Mouse (Mus musculus): ENCODE results near the gene Gsto1. TPM values are rescaled to one million over a fixed set of nuclear protein-coding genes. Genes with fewer than 3 reads are reported as not detected.
A peak's percentile ranks its signal among the peaks of the same experiment; 100 is the strongest.
"Not testable (repeated sequence)": the region's sequence is repeated elsewhere in the genome, so short reads cannot be mapped to it uniquely, and the experiment has no call there.

The Gsto1 gene
- polyA plus RNA-seq, 1 experiment from 2014 or later: 161 TPM

DNA sequence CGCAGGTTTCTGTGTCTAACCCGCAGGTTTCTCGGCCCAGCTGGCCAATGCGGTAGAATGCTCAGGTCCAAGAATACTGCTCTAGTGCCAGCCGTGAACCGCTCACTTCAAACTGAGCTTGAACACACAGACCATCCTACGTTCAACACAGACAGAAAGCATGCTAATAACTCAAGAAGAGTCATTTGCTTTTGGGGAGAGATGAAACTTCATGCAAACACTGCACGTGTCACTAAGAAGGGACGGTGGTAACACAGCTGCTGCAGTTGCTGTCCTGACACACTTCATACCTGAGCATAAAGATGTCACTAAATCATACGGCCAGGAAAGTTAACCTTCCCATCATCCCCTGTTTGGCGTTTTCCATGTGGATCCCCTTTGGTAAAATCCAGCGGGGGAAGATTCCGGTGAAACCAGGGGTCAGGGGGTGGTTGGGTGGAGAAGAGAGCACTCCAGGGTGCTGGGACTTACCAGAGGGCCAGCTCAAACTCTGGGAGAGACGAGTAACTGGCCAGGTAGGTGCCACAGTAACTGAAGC is 24.8 kb upstream of the Gsto1 start:
- Histone ChIP-seq H3K4me1 (ENCODE audit: control insufficient read depth, insufficient read depth, low read length) (no peaks in the 10 kb centered on the region), H3K27me3 (ENCODE audit: control insufficient read depth, insufficient read depth, low read length) (no peaks in the 10 kb centered on the region), H3K4me2 (ENCODE audit: low read depth, low read length) (no peak overlapping the region), H3K9me3 (ENCODE audit: control insufficient read depth, low read length) (no peaks in the 10 kb centered on the region), H3K36me3 (ENCODE audit: control insufficient read depth, insufficient read depth, low read length) (no peaks in the 10 kb centered on the region), H3K9ac (replicated peaks; ENCODE audit: low read depth, low read length) (no peak overlapping the region), H3K4me3 (ENCODE audit: low read depth, low read length) (no peak overlapping the region), H3K27ac (ENCODE audit: low read depth, low read length) (no peak overlapping the region)
- WGBS: 90% methylated on average over 14 of the region's 14 CpGs
- no peak for ATAC-seq (ENCODE audit: low read depth)

DNA sequence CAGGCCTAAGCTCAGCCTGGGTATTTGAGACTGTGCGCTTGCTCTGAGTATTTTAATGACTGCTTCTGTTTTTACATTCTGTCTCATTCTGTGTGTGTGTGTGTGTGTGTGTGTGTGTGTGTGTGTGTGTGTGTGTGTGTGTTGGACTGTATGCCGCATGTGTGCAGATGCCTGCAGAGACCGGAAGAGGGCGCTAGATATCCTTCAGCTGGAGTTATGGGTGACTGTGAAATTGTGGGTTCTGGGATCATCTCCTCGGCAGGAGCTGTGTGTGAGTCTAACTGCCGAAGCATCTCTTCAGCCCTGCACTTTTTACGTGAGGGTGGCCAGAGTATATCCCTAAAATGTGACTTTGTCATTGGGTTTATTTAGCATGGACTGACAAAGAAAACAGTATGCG is 23.7 kb upstream of the Gsto1 start:
- Histone ChIP-seq H3K9ac (replicated peaks; ENCODE audit: low read depth, low read length) (no peak overlapping the region), H3K27ac (ENCODE audit: low read depth, low read length) (no peak overlapping the region), H3K36me3 (ENCODE audit: control insufficient read depth, insufficient read depth, low read length) (no peaks in the 10 kb centered on the region), H3K4me1 (ENCODE audit: control insufficient read depth, insufficient read depth, low read length) (no peaks in the 10 kb centered on the region), H3K4me3 (ENCODE audit: low read depth, low read length) (no peak overlapping the region), H3K9me3 (ENCODE audit: control insufficient read depth, low read length) (no peaks in the 10 kb centered on the region), H3K27me3 (ENCODE audit: control insufficient read depth, insufficient read depth, low read length) (no peaks in the 10 kb centered on the region), H3K4me2 (ENCODE audit: low read depth, low read length) (no peak overlapping the region)
- ATAC-seq (ENCODE audit: low read depth): no peak
- WGBS: 97% methylated on average over 8 of the region's 8 CpGs

DNA sequence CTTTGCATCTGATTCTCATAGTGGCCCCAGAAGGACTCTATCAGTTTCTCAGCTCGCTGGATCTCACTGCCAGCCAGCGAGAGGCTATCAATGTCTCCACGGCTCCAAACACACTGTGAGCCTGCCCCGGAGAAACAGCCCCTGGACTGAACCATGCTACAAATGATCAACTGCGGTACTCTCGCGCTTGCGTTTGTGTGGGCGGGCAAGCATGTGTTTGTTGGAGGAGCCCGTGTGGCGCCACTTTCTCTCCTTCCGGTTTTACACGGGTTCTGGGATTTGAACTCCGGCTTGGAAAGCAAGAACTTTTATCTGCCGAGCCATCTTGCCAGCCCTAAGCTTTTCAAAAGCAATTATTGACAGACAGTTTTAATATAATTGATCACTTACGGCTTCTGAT is 22.5 kb upstream of the Gsto1 start:
- WGBS: 87% methylated on average over 16 of the region's 16 CpGs
- H3K9ac ChIP-seq (replicated peaks; ENCODE audit: low read depth, low read length): no peak overlapping the region
- ATAC-seq (ENCODE audit: low read depth): no peak
- no peak overlapping the region for H3K4me2 ChIP-seq (ENCODE audit: low read depth, low read length)
- no peaks in the 10 kb centered on the region for H3K27me3 ChIP-seq (ENCODE audit: control insufficient read depth, insufficient read depth, low read length)
- H3K4me3 ChIP-seq (ENCODE audit: low read depth, low read length): no peak overlapping the region
- H3K4me1 ChIP-seq (ENCODE audit: control insufficient read depth, insufficient read depth, low read length): no peaks in the 10 kb centered on the region
- H3K27ac ChIP-seq (ENCODE audit: low read depth, low read length): no peak overlapping the region
- H3K36me3 ChIP-seq (ENCODE audit: control insufficient read depth, insufficient read depth, low read length): no peaks in the 10 kb centered on the region
- no peaks in the 10 kb centered on the region for H3K9me3 ChIP-seq (ENCODE audit: control insufficient read depth, low read length)

DNA sequence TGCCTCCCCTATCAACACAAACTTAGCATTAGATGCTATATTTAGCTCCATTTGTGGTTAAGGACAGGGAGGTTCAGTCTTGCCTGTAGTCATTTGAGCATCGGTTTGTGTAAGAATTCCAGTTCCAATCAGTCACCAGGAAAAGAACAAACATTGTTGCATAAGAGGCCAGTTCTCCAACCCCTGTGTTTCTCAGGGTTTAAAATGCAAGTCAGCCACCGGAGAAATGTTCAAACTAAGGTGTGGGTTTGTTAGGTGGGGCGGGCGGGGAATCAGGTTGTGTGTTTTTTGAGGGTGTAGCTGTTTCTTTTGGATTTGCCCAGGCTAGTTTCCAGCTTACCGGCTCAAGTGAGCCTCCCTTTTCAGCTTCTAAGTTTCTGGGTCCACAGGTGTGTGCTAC is 20.2 kb upstream of the Gsto1 start:
- no peak overlapping the region for H3K4me3 ChIP-seq (ENCODE audit: low read depth, low read length)
- H3K9me3 ChIP-seq (ENCODE audit: control insufficient read depth, low read length): no peaks in the 10 kb centered on the region
- no peak overlapping the region for H3K27ac ChIP-seq (ENCODE audit: low read depth, low read length)
- no peak overlapping the region for H3K4me2 ChIP-seq (ENCODE audit: low read depth, low read length)
- ATAC-seq (ENCODE audit: low read depth): no peak
- 90% methylated on average over 5 of the region's 5 CpGs for WGBS
- no peaks in the 10 kb centered on the region for H3K4me1 ChIP-seq (ENCODE audit: control insufficient read depth, insufficient read depth, low read length)
- H3K27me3 ChIP-seq (ENCODE audit: control insufficient read depth, insufficient read depth, low read length): no peaks in the 10 kb centered on the region
- H3K9ac ChIP-seq (replicated peaks; ENCODE audit: low read depth, low read length): no peak overlapping the region
- H3K36me3 ChIP-seq (ENCODE audit: control insufficient read depth, insufficient read depth, low read length): no peaks in the 10 kb centered on the region

DNA sequence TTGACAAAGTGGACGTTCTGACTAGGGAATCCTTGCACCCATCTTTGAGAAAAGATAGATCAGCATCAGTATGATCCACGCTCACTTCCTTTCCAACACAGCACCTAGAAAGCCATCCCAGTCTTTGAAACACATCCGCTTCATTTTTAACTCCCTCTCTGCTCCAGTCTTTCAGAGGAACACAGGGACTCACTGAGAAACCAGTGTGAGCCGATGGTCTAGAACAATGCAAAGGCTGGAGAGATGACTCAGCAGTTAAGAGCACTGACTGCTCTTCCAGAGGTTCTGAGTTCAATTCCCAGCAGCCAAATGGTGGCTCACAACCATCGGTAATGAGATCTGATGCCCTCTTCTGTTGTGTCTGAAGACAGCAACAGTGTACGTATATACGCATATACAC is 19.0 kb upstream of the Gsto1 start:
- 81% methylated on average over 7 of the region's 7 CpGs for WGBS
- Histone ChIP-seq H3K4me2 (ENCODE audit: low read depth, low read length) (no peak overlapping the region), H3K9me3 (ENCODE audit: control insufficient read depth, low read length) (no peaks in the 10 kb centered on the region), H3K27me3 (ENCODE audit: control insufficient read depth, insufficient read depth, low read length) (no peaks in the 10 kb centered on the region), H3K27ac (ENCODE audit: low read depth, low read length) (no peak overlapping the region), H3K4me3 (ENCODE audit: low read depth, low read length) (no peak overlapping the region), H3K36me3 (ENCODE audit: control insufficient read depth, insufficient read depth, low read length) (no peaks in the 10 kb centered on the region), H3K4me1 (ENCODE audit: control insufficient read depth, insufficient read depth, low read length) (no peaks in the 10 kb centered on the region), H3K9ac (replicated peaks; ENCODE audit: low read depth, low read length) (no peak overlapping the region)
- no peak for ATAC-seq (ENCODE audit: low read depth)

DNA sequence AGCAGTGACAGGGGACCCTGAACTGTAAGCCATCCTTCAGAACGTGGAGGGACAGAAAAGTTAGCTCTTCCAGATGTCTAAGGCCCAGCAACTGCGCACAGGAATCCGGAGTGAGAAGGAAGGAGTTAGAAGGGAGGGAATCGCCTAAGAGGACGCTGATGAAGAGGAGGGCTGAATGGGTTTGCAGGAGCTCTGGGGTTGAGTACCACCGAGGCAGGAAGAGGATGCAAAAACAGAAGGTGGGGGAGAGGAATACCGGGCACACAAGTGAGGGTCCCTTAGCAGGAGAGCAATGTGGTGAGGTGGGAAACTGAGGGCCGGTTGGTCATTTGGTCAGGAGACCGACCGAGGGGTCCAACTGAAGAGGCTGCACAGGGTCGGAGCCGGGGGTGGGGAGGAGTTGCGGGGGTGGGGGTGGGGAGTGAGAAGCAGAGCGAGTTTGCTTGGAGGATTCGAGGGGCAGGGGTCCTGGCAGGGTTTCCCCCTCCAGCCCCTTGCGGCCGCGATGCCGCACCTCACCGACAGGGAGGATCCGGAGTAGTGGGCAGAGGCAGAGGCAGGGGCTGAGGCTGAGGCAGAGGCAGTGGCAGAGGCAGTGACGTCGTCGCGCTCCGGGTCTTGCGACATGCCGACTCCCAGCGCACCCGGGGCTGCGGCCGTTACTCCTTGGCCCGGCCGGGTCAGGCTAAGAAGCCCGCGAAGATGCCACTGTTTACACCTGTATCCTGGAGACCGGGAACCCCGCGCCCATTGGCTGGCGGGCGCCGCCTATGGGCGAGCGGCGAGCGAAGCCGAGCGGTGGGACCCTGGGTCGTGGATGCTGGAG is 17.9 kb upstream of the Gsto1 start:
- H3K4me2 ChIP-seq (ENCODE audit: low read depth, low read length): peak overlapping the region; percentile 69
- no peaks in the 10 kb centered on the region for H3K4me1 ChIP-seq (ENCODE audit: control insufficient read depth, insufficient read depth, low read length)
- ATAC-seq (ENCODE audit: low read depth): peak; percentile 96
- no peaks in the 10 kb centered on the region for H3K36me3 ChIP-seq (ENCODE audit: control insufficient read depth, insufficient read depth, low read length)
- H3K4me3 ChIP-seq (ENCODE audit: low read depth, low read length): peak overlapping the region; percentile 50
- no peaks in the 10 kb centered on the region for H3K9me3 ChIP-seq (ENCODE audit: control insufficient read depth, low read length)
- H3K27ac ChIP-seq (ENCODE audit: low read depth, low read length): no peak overlapping the region
- H3K9ac ChIP-seq (replicated peaks; ENCODE audit: low read depth, low read length): peak overlapping the region; percentile 54
- H3K27me3 ChIP-seq (ENCODE audit: control insufficient read depth, insufficient read depth, low read length): no peaks in the 10 kb centered on the region
- 3% methylated on average over 48 of the region's 49 CpGs for WGBS

DNA sequence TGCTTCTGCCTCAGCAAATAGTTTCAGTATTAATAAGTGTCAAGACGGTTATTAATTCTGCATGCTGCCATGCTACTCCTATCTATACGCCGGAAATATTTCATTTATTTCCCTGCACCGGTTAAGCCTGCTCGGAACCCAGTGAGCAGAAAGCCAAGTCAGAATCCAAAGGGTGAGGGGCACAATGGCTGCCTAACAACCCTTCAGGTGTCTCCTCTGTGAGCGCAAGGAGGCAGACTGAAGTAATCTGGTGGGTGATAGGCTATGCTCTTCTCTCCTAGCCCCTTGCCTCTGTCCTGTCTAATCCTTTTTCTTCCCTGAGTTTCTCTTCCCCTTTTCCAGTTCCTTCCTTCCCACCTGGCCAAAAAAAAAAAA is 17.3 kb upstream of the Gsto1 start:
- WGBS: 0% methylated on average over 6 of the region's 6 CpGs
- Histone ChIP-seq H3K36me3 (ENCODE audit: control insufficient read depth, insufficient read depth, low read length) (no peaks in the 10 kb centered on the region), H3K9ac (replicated peaks; ENCODE audit: low read depth, low read length) (peak overlapping the region; percentile 54), H3K27ac (ENCODE audit: low read depth, low read length) (no peak overlapping the region), H3K4me1 (ENCODE audit: control insufficient read depth, insufficient read depth, low read length) (no peaks in the 10 kb centered on the region), H3K4me3 (ENCODE audit: low read depth, low read length) (peak overlapping the region; percentile 50), H3K4me2 (ENCODE audit: low read depth, low read length) (peak overlapping the region; percentile 69), H3K27me3 (ENCODE audit: control insufficient read depth, insufficient read depth, low read length) (no peaks in the 10 kb centered on the region), H3K9me3 (ENCODE audit: control insufficient read depth, low read length) (no peaks in the 10 kb centered on the region)
- no peak; the same call in 1 of the 2 replicates for ATAC-seq (ENCODE audit: low read depth)

DNA sequence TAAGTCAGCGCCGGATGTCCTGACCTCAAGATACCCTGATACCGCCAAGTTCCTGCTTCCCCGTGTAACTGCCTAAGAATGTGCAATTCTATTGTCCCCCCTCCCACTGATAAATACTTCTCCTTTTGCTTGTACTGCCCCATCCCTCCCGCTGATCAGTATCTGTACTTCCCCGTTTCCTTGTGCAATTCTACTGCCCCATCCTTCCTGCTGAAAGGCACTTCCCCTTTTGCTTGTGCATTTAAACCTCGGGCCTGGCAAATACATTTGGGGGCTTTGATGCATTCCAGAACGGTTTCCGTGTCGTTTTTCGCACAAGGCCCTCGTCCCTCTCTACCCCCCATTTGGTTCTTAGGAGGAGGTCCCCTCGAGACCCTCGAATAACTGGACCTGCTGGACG is 13.5 kb upstream of the Gsto1 start:
- not testable (repeated sequence) for ATAC-seq (ENCODE audit: low read depth); H3K4me2 ChIP-seq (ENCODE audit: low read depth, low read length); H3K27ac ChIP-seq (ENCODE audit: low read depth, low read length); H3K4me1 ChIP-seq (ENCODE audit: control insufficient read depth, insufficient read depth, low read length); H3K4me3 ChIP-seq (ENCODE audit: low read depth, low read length); H3K27me3 ChIP-seq (ENCODE audit: control insufficient read depth, insufficient read depth, low read length); H3K9me3 ChIP-seq (ENCODE audit: control insufficient read depth, low read length); H3K9ac ChIP-seq (replicated peaks; ENCODE audit: low read depth, low read length); H3K36me3 ChIP-seq (ENCODE audit: control insufficient read depth, insufficient read depth, low read length)
- WGBS: 87% methylated on average over 12 of the region's 15 CpGs

DNA sequence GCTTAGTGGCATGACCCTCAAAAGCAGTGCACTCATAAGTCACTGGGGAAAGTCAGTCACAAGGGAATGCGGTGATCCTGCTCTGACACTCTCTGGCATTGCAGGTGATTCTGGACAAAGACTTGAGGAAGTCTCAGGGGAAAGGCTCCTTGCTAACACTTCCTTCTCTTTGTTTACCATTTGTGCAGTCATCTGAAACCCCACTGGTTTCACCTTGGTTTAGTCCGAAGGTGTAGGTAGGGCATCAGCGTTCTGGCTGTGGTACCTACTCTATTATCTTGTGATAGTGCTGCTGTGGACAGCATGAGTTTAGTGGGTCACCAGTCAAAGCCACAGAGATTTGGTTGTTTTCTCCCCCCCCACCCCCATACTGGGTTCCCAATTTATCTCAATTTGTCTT is 5.0 kb upstream of the Gsto1 start:
- H3K9me3 ChIP-seq (ENCODE audit: control insufficient read depth, low read length): no peaks in the 10 kb centered on the region
- no peaks in the 10 kb centered on the region for H3K27me3 ChIP-seq (ENCODE audit: control insufficient read depth, insufficient read depth, low read length)
- H3K27ac ChIP-seq (ENCODE audit: low read depth, low read length): no peak overlapping the region
- no peak for ATAC-seq (ENCODE audit: low read depth)
- H3K36me3 ChIP-seq (ENCODE audit: control insufficient read depth, insufficient read depth, low read length): no peaks in the 10 kb centered on the region
- H3K9ac ChIP-seq (replicated peaks; ENCODE audit: low read depth, low read length): no peak overlapping the region
- H3K4me3 ChIP-seq (ENCODE audit: low read depth, low read length): no peak overlapping the region
- H3K4me2 ChIP-seq (ENCODE audit: low read depth, low read length): no peak overlapping the region
- H3K4me1 ChIP-seq (ENCODE audit: control insufficient read depth, insufficient read depth, low read length): no peaks in the 10 kb centered on the region
- WGBS: 70% methylated on average over 3 of the region's 3 CpGs

Data from neural tube, embryonic 14.5 days (tissue).